Mouse (Mus musculus): ENCODE measurements at regions not wholly inside any gene's neighbourhood (a gene's known extent, or its start where the extent isn't known, plus 50 kb on each side); places are given as distances from the start of the nearest gene placed in this dataset.

GRCm38 (mm10) chr8:25429846-25430482 lies 605.8 kb upstream of the Adam5 start:
- TF ChIP-seq CTCF (IDR thresholded peaks at IDR 0.05; ENCODE audit: extremely low read depth, insufficient read depth, insufficient read length, insufficient replicate concordance) (no peak), POLR2A (IDR thresholded peaks at IDR 0.05; ENCODE audit: low read depth, low read length) (no peak)
